Mouse (Mus musculus) bone marrow, adult 2 months (tissue): ENCODE results near the gene Malsu1.

ENCODE experiments used
- CTCF ChIP-seq: fragments of 200-500 bp; IDR thresholded peaks from 2 replicates; pipeline ENCODE4 v1.5.1; 2011; ENCODE audit warnings: low read length, control low read depth; ENCODE audit not compliant: control insufficient read depth, insufficient read depth
- POLR2A ChIP-seq: fragments of 200-500 bp; IDR thresholded peaks from 2 replicates; pipeline ENCODE4 v1.6.1; 2011; ENCODE audit warnings: low read depth, mild to moderate bottlenecking, control low read depth, low read length, borderline replicate concordance; ENCODE audit not compliant: control insufficient read depth

GRCm38 (mm10) chr6:49094968-49095367 is 21.4 kb downstream of the Malsu1 start:
- TF ChIP-seq CTCF = no peak
- TF ChIP-seq POLR2A = no peak
